Mouse (Mus musculus) kidney, adult 11 months (tissue): ENCODE measurements around the gene Mgat5.

Experiments
- DNase-seq: peaks from one replicate; pipeline ENCODE4 v3.0.0; 2022

The Mgat5 gene

DNA sequence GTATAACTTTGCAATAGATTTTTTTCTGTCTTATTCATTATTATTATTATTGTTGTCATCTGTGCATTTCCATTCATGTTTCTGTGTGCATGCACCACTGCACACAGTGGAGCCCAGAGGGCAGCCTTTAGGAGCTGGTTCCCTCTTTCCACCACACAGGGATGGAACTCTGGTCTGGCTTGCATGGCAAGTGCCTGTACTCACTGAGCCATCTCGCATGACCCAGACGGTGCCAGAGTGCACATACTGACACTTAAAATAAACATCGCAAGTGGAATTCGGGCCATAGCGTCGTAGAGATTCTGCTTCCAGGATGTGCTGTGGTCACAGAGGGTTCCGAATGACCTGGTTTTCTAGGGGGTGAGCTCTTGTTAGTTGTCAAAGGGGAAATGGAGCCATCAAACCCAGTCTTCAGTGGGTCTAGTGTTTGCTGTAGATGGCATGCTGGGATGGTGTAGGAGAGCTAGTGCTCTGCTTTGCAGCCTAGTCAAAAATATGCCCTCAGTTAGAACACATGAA, 103.5 kb downstream of the Mgat5 start:
- DNase-seq = peak; percentile 31

- no peak for DNase-seq
Observed at GRCm38 (mm10) chr1:127308989-127309701, 104.3 kb downstream of the Mgat5 start.

DNA sequence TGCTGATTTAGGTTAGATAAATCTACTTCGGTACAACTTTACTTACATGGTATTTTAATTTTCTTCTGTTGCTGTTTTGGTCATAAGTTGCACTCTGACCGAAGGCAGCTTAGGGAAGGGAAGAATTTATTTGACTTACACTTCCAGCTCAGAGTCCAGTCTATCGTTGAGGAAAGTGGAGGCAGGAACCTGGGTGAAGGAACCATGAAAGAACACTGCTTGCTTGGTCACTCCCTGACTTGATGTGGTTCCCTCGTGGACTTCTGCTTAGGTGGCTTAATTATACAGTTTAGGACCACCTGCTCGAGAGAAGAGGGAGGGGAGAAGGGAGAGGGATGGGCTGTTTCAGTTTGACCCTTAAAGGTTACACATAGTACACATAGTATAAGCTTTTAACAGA, 105.2 kb downstream of the Mgat5 start:
- no peak for DNase-seq

DNA sequence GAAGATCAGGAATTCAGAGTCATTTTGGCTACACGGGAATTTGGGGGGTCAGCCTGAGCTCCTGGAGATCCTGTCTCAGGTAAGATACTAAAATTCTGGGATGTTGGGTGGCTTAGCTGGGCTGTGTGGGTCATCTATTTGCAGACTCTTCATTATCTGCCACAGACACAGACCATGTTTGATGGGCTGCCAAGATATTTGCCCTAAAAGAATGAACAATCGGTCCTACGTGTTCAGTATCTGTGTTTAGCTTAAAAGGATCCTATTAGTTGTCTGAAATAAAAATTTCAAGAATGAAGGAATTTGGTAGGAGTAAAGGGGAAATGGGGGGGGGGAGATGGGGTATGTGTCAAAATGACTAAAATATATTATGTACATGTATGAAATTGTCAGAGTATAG, 105.9 kb downstream of the Mgat5 start:
- DNase-seq = no peak

GRCm38 (mm10) chr1:127313652-127314350, 109.0 kb downstream of the Mgat5 start:
- no peak for DNase-seq

- DNase-seq = no peak
Observed at GRCm38 (mm10) chr1:127315763-127316627, 111.2 kb downstream of the Mgat5 start.

GRCm38 (mm10) chr1:127316651-127317050, 111.8 kb downstream of the Mgat5 start:
- no peak for DNase-seq

GRCm38 (mm10) chr1:127317541-127317940, 112.7 kb downstream of the Mgat5 start:
- no peak for DNase-seq

DNA sequence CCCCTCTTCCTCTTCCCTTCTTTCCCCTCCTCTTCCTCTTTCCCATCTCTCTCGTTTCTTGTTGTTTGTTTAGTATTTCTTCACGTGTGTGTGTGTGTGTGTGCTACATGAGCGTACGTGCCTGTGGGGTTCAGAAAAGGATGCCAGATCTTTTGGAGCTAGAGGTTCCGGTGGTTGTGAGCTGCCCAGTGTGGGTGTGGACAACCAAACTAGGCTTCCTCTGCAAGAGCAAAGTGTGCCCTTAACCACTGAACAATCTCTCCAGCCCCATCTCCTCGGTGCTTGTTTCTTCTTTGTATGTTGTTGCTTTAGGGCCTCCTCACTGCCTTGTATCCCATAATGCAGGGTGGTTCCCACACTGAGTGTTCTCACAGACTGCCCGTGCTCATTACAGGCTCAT, 113.7 kb downstream of the Mgat5 start:
- no peak for DNase-seq

- no peak for DNase-seq
Observed at GRCm38 (mm10) chr1:127319768-127320167, 115.0 kb downstream of the Mgat5 start.

DNA sequence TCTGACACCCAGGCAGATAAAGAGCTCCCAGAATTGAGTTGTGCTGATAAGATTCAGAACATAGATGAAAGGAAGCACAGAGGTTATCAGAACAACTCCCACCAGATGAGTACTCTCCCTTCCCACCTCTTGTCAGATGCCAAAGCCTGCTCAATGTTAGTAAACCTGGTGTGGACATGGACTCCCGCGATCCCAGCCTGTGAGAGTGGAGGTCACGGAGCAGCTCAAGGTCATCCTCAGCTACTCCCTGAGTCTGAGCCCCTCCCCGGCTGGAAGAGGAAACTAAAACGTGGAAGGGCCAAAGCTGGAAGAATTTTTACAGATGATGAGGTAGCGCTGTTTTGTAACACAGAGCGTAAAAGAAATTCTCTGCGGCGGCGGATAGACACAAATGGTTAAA, 116.1 kb downstream of the Mgat5 start:
- no peak for DNase-seq

GRCm38 (mm10) chr1:127321638-127322037, 116.8 kb downstream of the Mgat5 start:
- DNase-seq = no peak

DNA sequence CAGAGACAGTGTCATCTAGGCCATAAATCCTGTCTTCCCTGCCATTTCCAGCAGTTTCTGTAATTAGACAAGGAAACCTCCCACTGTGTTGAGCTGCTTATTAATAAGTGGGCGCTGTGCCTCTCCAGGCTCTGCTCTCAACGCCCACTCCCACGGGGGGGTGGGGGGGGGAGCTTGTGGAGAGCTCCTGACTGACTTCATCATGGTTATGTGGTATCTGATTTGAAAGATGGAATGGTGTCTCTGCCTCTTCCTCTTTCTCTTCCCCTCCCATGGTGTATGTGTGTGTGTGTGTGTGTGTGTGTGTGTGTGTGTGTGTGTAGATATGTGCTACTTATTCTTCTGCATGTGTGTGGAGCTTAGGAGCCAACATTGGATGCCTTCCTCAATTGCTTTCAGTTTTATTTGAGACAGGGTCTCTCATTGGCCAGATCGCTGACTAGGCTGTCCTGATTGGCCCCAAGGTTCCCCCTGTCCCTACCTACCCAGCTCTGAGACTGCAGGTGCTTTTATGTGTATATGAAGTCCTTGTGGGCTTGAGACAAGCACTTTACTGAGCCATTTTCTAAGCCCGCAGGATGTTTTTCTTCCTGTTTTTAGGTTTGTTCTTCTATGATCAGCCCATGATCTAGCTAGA, 117.5 kb downstream of the Mgat5 start:
- no peak for DNase-seq

GRCm38 (mm10) chr1:127325601-127326198, 120.9 kb downstream of the Mgat5 start:
- no peak for DNase-seq

- DNase-seq = no peak
Observed at GRCm38 (mm10) chr1:127327773-127328172, 123.0 kb downstream of the Mgat5 start.

GRCm38 (mm10) chr1:127328354-127328875, 123.6 kb downstream of the Mgat5 start:
- peak; percentile 31 for DNase-seq

DNA sequence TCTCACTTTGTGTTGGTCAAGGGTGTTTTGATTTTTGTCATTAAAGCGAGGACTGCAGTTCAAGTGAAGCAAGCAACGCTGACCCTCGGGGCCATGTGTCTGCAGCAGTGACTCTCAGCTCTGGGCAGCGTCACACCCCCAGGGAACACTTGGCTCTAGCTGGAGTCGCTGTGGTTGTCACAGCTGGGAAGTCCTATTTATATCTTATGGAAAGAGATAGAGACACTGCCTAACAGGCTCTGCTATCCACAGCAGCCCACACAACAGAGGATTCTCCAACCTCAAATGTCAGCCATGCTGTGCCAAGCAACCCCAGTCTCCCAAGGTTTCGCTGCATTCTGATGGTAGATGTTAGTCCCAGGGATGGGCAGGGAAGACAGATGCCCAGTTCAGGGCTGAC, 125.0 kb downstream of the Mgat5 start:
- DNase-seq = no peak

DNA sequence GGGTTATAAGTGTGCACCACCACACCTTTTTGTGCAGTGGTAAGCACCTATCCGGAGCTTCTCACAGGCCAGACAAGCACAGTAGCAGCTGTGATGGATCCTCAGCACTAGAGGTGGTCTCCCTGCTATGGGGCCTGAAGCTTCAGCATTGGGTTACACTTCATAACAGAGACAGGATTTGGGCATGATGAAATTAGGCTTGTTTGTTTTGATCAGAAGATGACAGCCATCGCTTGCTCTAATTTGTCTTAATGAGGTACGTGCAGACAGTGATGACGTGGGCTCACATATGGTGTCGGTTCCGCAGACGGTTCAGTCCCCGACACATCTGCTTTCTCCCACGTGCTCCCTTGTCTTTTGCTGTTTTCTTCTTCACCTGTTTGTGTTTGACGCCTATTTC, 132.9 kb downstream of the Mgat5 start:
- DNase-seq = no peak

DNA sequence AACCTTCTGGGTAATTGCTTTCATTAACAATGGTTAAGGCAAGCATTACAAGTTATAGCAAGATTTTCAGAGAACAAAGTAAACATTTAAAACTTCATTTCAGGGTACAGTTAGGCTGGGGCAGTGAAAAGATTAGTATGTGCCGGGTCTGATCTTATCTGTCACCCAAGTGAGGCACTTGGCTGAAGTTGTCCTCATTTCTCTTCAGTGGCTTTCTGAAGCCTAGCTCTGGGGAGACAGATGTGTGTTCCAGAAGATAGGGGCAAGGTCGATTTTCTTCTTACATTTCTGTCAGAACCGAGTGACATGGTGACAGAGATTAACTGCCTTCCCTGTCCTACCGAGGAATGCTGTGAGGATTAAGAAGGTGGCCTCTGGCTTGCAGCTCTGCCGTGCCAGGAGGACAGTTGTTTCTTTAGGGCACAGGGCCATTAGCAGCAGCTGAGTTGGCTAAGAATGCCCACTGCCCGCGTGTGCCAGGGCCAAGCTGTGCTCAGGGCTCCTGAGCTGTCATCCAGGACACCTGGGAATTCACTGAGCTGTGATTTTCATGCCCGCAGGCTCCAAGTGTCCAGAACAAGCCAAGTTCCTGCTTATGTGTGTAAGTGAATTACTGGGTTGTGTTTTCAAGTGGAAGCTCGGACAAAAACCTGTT, 134.1 kb downstream of the Mgat5 start:
- DNase-seq = peak; percentile 68

DNA sequence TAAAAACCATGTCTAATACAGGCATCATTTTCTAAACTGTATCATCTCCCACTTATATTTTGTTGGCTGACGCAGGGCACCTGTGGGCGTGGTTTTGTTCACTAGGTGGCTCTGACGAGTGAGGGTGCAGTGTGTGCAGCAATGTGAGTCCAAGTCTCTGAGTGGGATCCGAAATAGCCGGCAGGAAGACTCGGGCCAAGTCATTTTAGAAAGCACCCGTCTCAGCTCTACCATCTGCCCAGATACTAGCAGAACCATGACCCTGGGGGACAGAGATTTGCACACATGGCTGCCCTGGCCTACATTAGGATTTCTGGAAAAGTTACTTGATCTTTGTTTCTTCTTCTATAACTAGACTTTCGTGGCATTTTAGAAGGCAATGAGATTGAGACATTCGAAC, 135.5 kb downstream of the Mgat5 start:
- DNase-seq = no peak

- no peak for DNase-seq
Observed at GRCm38 (mm10) chr1:127344913-127345312, 140.1 kb downstream of the Mgat5 start.
